Mouse (Mus musculus): Measurements from ENCODE around the gene Shld1. TPM values are rescaled to one million over a fixed set of nuclear protein-coding genes. Genes with fewer than 3 reads are reported as not detected.

The Shld1 gene
- total and polyA plus RNA-seq, 2 experiments from 2014 or later: 14.1 to 23.3 TPM

DNA sequence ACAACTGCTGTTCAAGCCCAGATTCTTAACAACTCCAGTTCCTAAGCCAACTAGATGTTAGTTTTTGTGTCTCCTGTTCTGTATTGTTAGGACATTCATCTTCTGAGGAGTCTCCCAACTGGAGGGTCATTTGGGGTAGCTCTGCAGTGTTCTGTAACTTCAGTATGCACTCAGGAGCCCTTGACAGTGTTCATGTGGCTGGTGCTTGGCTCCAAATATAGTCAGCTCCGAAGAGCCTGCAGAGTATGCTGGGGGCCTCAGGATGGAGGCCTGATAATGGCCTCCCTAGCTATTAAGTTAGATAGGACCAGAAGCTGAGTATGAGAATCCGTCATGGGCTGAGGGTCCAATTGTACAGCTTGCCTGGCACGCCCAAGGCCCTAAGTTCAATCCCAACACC is 7.2 kb downstream of the Shld1 start:
- ATAC-seq (ENCODE audit: insufficient read depth, low read depth) (no peak), DNase-seq (ENCODE audit: low spot score) (no peak)
- Histone ChIP-seq H3K27me3 (ENCODE audit: control insufficient read depth, insufficient read depth, low read length) (no peaks in the 10 kb centered on the region), H3K36me3 (replicated peaks; ENCODE audit: control insufficient read depth, insufficient read depth, low read length) (0 out of 2 replicates have a peak, but pooled peaks cover 4% of the 10 kb centered on the region), H3K4me2 (ENCODE audit: low read depth, low read length) (no peak overlapping the region), H3K4me1 (ENCODE audit: control insufficient read depth, insufficient read depth) (peaks cover 23% of the 10 kb centered on the region), H3K9me3 (replicated peaks; ENCODE audit: control insufficient read depth, low read length) (no peaks in the 10 kb centered on the region), H3K27ac (ENCODE audit: low read depth) (no peak overlapping the region), H3K4me3 (ENCODE audit: low read depth, low read length) (no peak overlapping the region), H3K9ac (replicated peaks; ENCODE audit: low read depth, low read length) (no peak overlapping the region)
- WGBS: 45% methylated on average over 3 of the region's 3 CpGs
- TF ChIP-seq CTCF (IDR thresholded peaks at IDR 0.05; ENCODE audit: low read depth): no peak
- no peak for TF ChIP-seq EP300 (IDR thresholded peaks at IDR 0.05; ENCODE audit: low read depth)

DNA sequence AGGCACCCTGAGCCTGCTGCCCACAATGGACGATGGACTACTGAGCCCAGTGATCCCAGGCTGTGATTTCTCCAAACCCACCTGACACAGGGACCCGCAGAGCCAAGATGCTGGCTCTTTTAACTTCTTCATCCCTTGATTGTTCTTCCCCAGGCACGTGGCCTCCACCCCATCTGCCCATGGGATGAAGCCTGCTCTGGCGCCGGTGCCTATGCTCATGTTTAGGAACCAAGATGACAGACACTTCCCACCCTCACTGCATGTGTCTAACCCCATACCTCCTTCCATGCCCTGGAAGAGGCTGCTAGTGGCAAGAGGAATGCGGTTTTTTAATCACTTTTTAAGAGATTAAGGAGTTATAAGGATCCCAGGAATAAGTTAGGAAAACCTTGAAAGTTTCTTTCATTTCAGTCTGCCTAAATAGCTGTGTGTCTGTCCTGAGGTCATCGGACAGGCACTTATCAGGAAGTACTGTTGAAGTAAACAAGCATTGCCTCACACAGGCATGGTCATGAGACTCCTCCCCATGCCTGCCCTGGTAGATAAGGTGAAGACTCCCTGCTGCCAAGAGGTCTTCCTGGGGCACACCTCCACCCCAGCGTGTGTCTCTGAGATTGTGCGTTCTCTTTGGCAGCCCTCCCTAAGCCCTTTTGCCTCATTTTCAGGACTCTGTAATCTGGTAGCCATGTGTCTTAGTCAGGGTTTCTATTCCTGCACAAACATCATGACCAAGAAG is 8.8 kb downstream of the Shld1 start:
- no peak overlapping the region for H3K9ac ChIP-seq (replicated peaks; ENCODE audit: low read depth, low read length)
- DNase-seq (ENCODE audit: low spot score): peak; percentile 46
- no peak overlapping the region for H3K4me2 ChIP-seq (ENCODE audit: low read depth, low read length)
- WGBS: 50% methylated on average over 9 of the region's 9 CpGs
- H3K36me3 ChIP-seq (replicated peaks; ENCODE audit: control insufficient read depth, insufficient read depth, low read length): 0 out of 2 replicates have a peak, but pooled peaks cover 4% of the 10 kb centered on the region
- H3K27me3 ChIP-seq (ENCODE audit: control insufficient read depth, insufficient read depth, low read length): no peaks in the 10 kb centered on the region
- peak; percentile 61 for ATAC-seq (ENCODE audit: insufficient read depth, low read depth)
- H3K9me3 ChIP-seq (replicated peaks; ENCODE audit: control insufficient read depth, low read length): no peaks in the 10 kb centered on the region
- peaks cover 14% of the 10 kb centered on the region for H3K4me1 ChIP-seq (ENCODE audit: control insufficient read depth, insufficient read depth)
- no peak overlapping the region for H3K27ac ChIP-seq (ENCODE audit: low read depth)
- TF ChIP-seq EP300 (IDR thresholded peaks at IDR 0.05; ENCODE audit: low read depth): peak; percentile 77; the same call in 1 of the 2 replicates
- no peak for TF ChIP-seq CTCF (IDR thresholded peaks at IDR 0.05; ENCODE audit: low read depth)
- no peak overlapping the region for H3K4me3 ChIP-seq (ENCODE audit: low read depth, low read length)

DNA sequence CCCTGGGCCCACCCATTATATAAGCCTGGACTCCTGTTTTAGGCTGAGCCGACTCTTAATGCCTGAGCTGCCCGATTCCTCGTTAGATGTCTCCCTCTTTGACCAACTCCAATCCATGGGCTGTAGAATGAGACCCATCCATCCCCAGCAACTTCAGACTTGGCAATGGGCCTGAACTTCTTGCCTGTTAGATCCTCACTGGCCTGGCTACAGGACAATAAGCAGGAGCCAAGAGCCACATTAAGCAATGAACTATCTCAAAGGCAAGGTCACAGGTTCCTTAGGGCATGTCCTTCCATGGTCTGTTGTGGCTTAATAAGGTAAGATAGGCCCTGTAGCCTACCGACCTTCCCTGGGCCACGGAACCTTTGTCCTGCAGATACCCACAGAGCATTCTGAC is 9.8 kb downstream of the Shld1 start:
- H3K27ac ChIP-seq (ENCODE audit: low read depth): peak overlapping the region; percentile 41; the same call in 1 of the 2 replicates

DNA sequence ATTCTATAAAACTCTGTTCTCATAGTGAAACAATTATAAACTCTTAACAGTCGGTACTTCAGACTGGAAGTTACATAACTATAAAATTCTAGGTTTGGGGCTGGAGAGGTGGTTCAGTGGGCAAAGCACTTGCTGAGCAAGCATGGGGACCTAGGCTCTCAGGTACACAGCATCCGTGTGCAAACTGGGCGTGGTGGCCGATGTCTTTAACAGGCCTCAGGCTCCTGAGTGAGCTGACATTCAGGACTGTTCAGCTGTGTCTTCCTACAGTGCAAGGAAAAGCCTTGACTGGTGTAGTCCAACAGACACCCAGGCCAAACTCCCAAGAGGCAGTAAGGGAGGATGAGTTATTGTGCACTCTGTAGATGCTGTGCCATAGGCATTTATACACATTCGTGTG is 10.5 kb downstream of the Shld1 start:
- Histone ChIP-seq H3K9ac (replicated peaks; ENCODE audit: low read depth, low read length) (no peak overlapping the region), H3K27me3 (ENCODE audit: control insufficient read depth, insufficient read depth, low read length) (no peaks in the 10 kb centered on the region), H3K27ac (ENCODE audit: low read depth) (no peak overlapping the region), H3K4me1 (ENCODE audit: control insufficient read depth, insufficient read depth) (peaks cover 14% of the 10 kb centered on the region), H3K4me3 (ENCODE audit: low read depth, low read length) (no peak overlapping the region), H3K36me3 (replicated peaks; ENCODE audit: control insufficient read depth, insufficient read depth, low read length) (0 out of 2 replicates have a peak, but pooled peaks cover 4% of the 10 kb centered on the region), H3K9me3 (replicated peaks; ENCODE audit: control insufficient read depth, low read length) (no peaks in the 10 kb centered on the region), H3K4me2 (ENCODE audit: low read depth, low read length) (no peak overlapping the region)
- no peak for TF ChIP-seq CTCF (IDR thresholded peaks at IDR 0.05; ENCODE audit: low read depth)
- no peak for TF ChIP-seq EP300 (IDR thresholded peaks at IDR 0.05; ENCODE audit: low read depth)
- 89% methylated on average over 5 of the region's 5 CpGs for WGBS
- ATAC-seq (ENCODE audit: insufficient read depth, low read depth) (no peak), DNase-seq (ENCODE audit: low spot score) (no peak)

More for the DNA sequence above, 9.8 kb downstream of the Shld1 start:
- no peak for DNase-seq (ENCODE audit: low spot score)
- no peak overlapping the region for H3K4me3 ChIP-seq (ENCODE audit: low read depth, low read length)
- WGBS: 75% methylated on average over 5 of the region's 5 CpGs
- H3K4me2 ChIP-seq (ENCODE audit: low read depth, low read length): no peak overlapping the region
- H3K36me3 ChIP-seq (replicated peaks; ENCODE audit: control insufficient read depth, insufficient read depth, low read length): 0 out of 2 replicates have a peak, but pooled peaks cover 4% of the 10 kb centered on the region
- H3K9me3 ChIP-seq (replicated peaks; ENCODE audit: control insufficient read depth, low read length): no peaks in the 10 kb centered on the region
- TF ChIP-seq EP300 (IDR thresholded peaks at IDR 0.05; ENCODE audit: low read depth) (no peak), CTCF (IDR thresholded peaks at IDR 0.05; ENCODE audit: low read depth) (no peak)
- no peak overlapping the region for H3K9ac ChIP-seq (replicated peaks; ENCODE audit: low read depth, low read length)
- H3K4me1 ChIP-seq (ENCODE audit: control insufficient read depth, insufficient read depth): peaks cover 14% of the 10 kb centered on the region
- ATAC-seq (ENCODE audit: insufficient read depth, low read depth): no peak
- no peaks in the 10 kb centered on the region for H3K27me3 ChIP-seq (ENCODE audit: control insufficient read depth, insufficient read depth, low read length)

DNA sequence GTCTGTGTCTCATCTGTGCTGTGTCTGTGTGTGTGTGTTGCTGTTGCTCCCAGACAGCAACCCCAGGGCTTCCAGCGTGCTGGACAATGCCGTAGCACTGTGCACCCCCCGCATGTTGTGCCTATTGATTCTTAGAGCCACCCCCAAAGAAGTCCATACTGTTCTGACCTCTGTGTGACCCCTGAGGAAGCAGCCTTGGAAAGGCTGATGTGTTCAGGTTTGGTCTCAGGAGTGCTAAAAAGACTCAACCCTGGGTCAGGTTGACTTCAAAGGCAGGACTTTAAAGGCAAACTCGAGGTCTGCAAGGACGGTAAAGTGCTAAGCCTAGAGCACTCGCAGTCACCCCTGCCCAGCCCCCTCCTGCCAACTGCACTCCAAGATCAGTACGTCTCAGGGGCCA is 11.0 kb downstream of the Shld1 start:
- no peak for ATAC-seq (ENCODE audit: insufficient read depth, low read depth)
- no peak for TF ChIP-seq EP300 (IDR thresholded peaks at IDR 0.05; ENCODE audit: low read depth)
- TF ChIP-seq CTCF (IDR thresholded peaks at IDR 0.05; ENCODE audit: low read depth): no peak
- Histone ChIP-seq H3K36me3 (replicated peaks; ENCODE audit: control insufficient read depth, insufficient read depth, low read length) (0 out of 2 replicates have a peak, but pooled peaks cover 4% of the 10 kb centered on the region), H3K4me1 (ENCODE audit: control insufficient read depth, insufficient read depth) (peaks cover 14% of the 10 kb centered on the region), H3K4me3 (ENCODE audit: low read depth, low read length) (no peak overlapping the region), H3K9me3 (replicated peaks; ENCODE audit: control insufficient read depth, low read length) (no peaks in the 10 kb centered on the region), H3K4me2 (ENCODE audit: low read depth, low read length) (no peak overlapping the region), H3K27ac (ENCODE audit: low read depth) (0 out of 2 replicates have a peak overlapping the region, but pooled peaks have one; percentile 20), H3K27me3 (ENCODE audit: control insufficient read depth, insufficient read depth, low read length) (no peaks in the 10 kb centered on the region), H3K9ac (replicated peaks; ENCODE audit: low read depth, low read length) (no peak overlapping the region)
- WGBS: 71% methylated on average over 7 of the region's 7 CpGs
- DNase-seq (ENCODE audit: low spot score): no peak

All from heart, postnatal 0 days (tissue).